Mouse (Mus musculus): Measurements from ENCODE around the gene Ifi35.
"Not testable (repeated sequence)": the region's sequence is repeated elsewhere in the genome, so short reads cannot be mapped to it uniquely, and the experiment has no call there.

Gene Ifi35

DNA sequence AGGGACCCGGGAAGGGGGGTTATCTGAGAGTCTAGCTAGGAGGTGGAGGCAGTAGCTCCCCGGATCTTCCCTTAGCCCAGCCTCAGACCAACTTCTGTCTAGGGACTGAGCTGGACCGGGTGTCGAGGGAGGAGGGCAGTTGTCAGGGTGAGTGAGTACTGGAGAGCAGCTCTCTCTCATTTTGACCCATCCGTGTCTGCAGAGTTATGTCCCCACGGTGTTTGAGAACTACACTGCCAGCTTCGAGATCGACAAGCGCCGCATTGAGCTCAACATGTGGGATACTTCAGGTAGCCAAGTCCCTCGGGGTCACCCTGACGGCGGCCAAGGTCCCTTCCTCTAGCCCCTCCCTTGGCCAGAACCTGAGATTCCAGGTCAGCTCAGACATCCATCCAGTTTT, 20.5 kb downstream of the Ifi35 start:
- no peak for DNase-seq (ENCODE audit: low spot score)

DNA sequence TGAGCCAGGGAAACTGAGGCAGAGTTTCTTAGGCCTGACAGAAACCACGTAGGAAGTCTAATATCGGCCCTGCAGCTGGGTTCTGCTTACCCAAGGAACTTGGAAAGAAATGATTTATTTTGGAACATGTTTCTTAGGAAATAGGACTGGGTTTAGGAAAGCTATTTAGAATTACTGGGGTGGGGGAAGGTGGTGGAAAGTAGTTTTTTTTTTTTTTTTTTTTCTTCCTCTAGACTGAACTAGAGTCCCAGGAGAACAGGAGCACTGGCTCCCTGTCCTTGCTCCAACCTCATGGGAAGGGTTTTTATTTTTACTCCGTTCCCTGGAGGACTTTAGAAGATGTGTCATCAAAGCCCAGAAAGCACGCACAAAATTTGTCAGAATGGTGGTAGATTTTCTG, 20.9 kb downstream of the Ifi35 start:
- DNase-seq (ENCODE audit: low spot score), result peak; percentile 34

DNA sequence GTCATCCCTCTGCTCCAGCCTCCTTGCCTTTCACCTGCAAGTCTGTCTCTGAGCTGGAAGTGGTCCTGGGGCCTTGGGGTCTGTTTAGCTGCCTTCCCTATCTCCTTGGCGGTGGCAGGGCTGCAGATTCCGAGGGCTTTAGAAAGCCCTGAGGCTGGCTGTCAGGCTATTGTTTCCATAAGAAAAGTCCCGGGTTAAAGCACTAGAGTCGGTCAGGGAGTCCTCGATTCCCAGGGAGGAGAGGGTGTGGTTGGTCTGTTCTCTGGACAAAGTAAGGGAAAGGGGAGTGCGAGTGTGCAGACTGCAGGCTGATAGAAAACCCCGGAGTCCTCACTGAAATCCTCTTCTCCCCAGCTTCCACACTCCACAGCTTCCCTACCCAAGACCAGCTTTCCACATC, 22.0 kb downstream of the Ifi35 start:
- peak; percentile 37 for DNase-seq (ENCODE audit: low spot score)

DNA sequence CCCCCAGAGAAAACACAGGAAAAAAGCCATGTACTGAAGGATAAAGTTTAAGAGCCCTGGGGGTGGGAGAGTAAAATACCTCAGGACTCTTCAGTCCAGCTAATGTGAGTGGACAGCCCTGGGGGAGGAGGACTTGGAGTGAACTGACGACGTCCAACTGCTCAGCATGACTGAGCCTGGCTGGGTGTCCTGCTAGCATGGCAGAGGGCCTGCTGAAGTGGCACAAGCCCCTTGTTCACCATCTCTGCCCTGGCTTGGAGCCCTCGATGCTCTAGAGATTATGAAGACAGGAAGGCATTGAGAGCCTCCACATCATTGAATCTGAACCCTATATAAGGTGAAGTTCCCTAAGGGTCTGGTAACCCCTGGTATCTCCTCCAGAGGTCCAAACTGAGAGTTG, 23.7 kb downstream of the Ifi35 start:
- peak; percentile 46 for DNase-seq (ENCODE audit: low spot score)

DNA sequence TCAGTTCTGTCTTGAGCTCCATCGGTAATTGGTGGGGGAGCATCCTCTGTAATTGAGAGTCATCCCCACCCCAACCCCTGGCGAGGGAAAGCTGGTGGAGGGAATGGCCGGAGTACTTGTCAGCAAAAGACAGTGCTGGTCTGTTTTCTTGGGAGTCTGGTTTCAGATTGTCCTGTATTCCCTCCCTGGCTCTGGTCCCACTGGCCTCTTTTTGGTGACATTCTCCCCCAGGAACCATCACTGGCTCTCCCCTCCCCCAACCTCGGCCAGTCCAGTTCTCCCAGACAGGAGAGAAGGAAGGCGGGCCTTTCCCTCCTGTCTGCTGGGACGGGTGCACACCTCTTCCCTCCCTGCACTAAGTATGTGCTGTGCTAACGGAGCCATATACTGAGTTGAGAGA, 24.1 kb downstream of the Ifi35 start:
- no peak for DNase-seq (ENCODE audit: low spot score)

DNA sequence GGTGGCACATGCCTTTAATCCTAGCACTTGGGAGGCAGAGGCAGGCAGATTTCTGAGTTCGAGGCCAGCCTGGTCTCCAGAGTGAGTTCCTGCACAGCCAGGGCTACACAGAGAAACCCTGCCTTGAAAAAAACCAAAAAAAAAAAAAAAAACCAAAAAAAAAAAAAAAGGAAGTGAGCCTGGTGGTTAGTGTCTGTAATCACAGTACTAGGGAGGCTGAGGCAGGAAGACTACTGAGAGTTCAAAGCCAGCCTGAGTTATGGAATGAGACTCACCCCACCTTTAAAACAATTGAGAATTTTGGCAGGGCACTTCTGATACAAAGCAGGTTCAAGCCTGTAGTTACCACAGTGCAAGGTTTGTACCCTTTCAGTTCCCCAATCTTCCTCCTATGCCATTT, 25.5 kb downstream of the Ifi35 start:
- not testable (repeated sequence) for DNase-seq (ENCODE audit: low spot score)

DNA sequence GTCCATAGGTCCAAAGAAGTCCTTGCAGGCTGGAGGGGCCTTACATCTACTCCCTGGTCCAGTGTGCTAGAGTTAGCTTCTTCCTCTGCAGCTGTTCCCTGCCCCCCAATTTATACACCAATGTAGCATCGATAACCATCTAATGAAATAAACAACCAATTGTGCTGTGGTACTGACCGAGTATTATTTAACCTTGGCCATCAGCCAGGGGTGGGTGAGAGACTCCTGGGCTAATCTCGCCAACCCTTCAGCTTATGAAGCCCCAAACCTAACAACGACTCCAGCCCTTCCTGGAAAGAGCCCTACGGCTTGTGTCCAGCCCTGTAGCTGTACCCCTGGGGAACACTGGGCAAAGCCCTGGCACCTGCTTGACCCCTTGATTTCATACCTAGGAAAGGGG, 26.1 kb downstream of the Ifi35 start:
- DNase-seq (ENCODE audit: low spot score), result no peak

DNA sequence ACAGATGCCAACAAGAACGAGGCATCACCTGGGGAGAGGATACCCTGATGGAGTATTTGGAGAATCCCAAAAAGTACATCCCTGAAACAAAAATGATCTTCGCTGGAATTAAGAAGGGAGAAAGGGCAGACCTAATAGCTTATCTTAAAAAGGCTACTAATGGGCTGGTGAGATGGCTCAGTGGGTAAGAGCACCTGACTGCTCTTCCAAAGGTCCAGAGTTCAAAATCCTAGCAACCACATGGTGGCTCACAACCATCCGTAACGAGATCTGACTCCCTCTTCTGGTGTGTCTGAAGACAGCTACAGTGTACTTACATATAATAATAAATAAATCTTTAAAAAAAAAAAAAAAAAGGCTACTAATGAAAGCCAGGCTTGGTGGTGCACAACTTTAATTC, 28.2 kb downstream of the Ifi35 start:
- DNase-seq (ENCODE audit: low spot score), result not testable (repeated sequence)

DNA sequence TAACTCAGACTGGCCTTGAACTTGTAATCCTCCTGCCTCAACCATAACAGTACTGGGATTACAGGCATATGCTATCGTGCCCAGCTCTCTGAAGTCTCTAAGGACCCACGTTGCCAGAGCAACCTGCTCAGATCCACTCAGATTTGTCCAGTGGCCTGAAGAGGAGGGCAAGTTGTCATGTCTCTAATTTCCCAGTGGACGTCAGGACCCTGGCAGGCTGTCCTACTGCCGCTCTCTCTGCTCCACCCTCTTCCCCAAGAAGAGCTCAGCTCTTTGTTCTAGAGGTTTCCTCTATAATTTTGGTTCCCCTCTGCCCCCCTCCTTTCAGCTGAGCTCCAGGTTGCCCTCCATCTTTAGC, 29.0 kb downstream of the Ifi35 start:
- no peak for DNase-seq (ENCODE audit: low spot score)

DNA sequence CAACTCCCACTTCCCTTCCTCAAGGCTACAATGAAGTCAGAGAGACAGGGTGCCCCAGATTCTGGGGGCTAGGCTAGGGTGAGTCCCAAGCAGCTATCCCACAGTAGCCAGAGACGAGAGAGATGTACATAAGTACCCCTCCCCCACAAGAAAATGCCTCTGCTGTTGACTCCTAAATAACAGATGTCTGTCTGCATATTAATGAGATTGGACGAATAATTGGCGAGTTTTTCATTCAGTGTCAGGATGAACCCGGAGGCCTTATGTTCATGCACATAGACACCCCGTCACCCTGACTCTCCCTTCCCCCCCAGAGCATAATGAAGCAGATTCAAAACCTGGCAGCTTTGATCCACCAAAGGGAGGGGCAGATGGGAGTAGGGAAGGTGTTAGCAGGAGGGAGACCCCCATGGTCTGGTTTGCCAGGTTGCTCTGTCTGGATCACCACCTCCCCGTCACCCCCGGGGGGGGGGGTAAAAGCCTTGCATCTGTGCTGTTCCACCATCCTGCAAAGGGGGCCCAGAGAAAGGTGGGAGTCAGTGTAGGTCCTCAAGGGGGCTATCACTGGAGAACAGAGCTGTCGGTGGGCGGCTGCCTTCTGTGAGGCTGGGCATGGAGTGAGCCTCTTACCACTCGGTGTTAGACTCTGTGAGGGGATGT, 29.5 kb downstream of the Ifi35 start:
- no peak for DNase-seq (ENCODE audit: low spot score)

DNA sequence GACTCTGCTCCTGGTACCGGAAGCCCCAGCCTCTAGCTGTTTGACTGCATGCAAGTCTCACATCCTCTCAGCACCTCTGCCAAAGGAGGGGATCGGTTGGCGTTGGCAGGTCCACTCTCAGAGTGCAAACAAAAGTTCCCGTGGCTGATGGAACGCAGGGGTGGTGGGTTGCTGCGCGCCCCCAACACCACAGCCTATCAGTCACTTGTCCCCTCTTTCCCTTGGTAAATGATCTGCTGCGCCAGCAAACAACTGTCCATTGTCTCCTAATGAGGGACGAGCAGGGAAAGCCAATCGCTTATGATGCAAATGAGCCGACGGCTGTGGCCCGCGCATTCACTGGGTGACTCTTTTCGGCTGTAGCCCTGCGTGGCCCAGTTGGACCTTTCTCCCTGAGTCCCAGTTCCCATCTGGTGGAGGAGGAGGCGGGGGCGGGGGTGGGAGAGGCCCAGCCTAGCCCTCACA, 31.0 kb downstream of the Ifi35 start:
- no peak for DNase-seq (ENCODE audit: low spot score)

DNA sequence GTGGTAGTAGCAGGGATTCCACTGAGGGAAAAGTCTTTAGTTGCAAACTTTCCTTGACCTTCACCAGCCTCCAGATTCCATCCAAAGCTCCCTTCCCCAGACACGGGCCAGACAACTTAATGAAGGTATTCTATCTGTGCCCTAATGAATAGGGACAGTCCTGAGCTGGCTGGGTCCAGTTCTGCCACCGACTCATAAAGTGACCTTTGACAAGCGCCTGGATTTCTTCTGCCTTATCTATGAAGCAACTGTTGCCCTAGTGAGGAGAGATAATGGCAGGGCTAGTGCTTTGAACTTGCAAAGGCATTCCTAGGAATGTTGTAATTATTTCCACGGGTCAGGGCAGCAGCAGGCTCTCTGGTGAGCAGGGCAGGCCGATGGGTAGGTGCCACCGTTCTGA, 32.7 kb downstream of the Ifi35 start:
- DNase-seq (ENCODE audit: low spot score), result no peak

DNA sequence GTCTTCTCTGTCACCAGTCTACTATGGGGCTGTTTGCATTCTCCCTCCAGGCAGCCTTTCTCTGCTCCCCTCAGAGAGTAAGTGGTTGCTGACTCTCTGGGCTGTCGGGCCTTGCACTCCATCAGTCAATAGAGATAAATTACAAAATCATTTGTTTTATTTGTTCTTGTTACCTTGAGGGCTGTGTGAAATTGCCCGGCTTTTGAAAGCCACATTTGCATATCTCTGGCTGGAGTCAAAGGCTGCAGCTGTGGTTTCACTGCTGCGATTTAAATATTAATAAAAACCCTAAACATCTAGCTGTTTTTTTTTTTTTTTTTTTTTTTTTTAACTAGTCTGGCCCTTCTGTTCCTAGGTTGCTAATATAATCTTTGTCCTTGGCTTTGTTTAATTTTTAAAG, 35.6 kb downstream of the Ifi35 start:
- DNase-seq (ENCODE audit: low spot score), result no peak

DNA sequence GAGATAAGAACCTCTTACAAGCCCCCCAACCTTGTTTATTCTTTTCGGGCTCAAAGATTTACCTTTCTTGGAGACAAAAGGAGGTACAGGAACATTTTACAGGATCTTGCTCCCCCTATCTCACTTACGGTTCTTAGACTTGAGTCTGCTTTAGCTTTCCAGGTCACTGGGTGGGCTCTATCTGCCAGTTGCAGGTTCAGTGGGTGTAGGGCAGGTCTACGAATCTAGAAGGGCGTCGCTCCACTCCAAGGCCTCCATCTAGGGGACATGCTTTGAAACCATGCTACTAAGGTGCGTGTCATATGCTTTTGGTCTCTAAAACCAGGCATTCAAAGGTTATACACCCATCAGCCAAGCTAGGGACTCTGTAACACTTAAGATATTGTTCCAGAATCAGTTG, 36.0 kb downstream of the Ifi35 start:
- no peak for DNase-seq (ENCODE audit: low spot score)

DNA sequence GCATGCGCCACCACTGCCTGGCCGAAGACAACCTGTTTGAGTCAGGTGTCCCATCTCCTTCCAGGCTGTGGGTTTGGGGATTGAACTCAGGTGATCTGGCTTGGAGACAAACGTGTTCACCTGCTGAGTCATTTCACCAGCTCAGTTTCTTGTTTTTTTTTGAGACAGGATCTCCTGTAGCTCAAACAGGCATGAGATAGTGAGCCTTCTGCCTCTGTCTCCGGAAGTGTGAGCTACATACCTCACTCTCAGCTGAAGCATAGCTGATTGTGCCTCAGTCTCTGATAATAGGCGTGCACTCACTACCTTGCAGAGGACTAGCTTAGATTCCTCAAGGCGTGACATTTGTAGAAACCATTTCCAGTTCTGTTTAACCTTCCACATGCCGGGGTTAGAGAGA, 36.6 kb downstream of the Ifi35 start:
- DNase-seq (ENCODE audit: low spot score), result no peak

DNA sequence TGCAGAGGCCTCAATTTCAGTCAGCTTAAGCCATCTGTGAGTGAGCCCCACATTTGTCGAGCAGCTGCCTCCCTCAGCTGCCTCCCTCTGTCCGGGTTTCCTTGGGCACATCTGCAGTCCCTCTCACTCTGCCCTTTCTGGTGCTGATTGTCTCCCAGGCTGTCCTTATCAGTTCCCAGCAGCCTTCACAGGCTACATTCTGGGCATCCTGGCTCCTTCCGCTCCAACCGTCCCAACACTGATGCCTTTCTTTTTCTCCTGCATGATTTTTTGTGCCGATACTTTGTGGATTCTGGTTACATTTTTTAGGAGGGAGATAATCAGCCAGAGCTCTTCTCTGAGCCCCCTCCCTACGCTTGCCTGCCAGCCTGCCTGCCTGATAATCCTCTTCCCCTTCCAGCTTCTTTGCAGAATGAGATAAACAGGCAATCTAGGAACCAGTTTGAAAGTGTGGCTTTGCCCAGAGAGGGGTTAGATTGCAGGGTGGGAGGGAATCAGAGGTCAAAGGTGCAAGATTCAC, 37.4 kb downstream of the Ifi35 start:
- DNase-seq (ENCODE audit: low spot score), result no peak

DNA sequence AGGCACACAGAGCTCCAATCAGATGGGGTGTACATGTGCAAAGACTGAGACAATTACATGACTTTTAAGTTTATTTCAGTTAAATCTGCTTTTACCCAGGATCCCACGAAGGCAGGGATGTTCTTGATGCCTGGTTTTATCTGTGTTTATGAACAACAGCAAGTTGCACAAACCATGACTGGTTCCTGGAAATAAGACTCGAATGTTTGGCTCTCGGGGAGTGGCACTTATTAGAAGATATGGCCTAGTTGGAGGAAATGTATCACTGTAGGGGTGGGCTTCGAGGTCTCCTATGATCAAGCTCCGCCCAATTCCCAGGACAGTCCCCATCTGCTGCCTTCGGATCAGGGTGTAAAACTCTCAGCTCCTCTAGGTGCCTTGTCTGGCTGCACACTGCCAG, 37.9 kb downstream of the Ifi35 start:
- DNase-seq (ENCODE audit: low spot score), result no peak

DNA sequence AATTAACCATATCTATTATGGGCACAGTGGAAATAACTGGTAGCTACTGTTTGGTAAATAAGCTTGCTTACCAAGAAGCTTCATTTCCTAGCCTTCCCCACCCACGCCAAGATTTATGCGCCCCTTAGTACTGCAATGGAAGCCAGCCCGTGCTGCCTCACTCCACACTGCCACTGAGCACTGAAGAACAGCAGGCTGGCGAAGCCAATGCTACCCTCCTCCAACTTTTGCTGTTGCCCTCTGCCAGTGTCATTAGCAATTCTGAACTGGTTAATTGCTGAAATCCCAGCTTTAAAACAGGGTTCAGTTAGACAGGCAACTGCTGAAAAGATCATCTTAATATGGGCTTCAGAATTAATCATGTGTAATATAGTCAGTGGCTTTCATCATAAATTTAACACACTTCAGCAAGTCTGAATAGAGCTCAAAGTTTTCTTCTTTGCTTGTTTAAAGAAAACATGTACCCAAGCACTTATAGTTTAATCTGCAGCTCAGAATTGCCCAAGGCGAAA, 58.1 kb downstream of the Ifi35 start:
- no peak for DNase-seq (ENCODE audit: low spot score)

DNA sequence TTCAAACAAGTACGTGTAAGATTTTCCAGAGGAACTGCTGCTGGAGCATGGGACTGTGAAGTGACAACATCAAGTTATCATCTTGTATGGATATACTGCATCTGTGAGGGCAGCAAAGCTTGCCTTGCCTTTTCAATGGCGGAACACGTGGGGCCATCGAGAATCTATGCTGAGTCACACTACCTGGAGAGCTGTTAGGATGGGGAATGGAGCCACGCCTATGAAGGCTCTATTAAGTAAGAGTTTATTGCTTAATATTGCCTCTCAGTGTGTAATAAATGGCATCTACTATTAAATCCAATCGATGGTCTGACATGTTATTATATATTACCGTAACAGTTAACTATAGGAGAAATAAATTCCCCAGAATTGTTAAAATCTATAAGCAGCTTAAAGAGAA, 58.9 kb downstream of the Ifi35 start:
- no peak for DNase-seq (ENCODE audit: low spot score)
